Mouse (Mus musculus) small intestine, adult 10 weeks (tissue): ENCODE measurements around the gene Synrg. TPM values are rescaled to one million over a fixed set of nuclear protein-coding genes. Genes with fewer than 3 reads are reported as not detected.

ENCODE experiments used
- polyA plus RNA-seq: library from polyadenylated mRNA; stranded (reverse); fragments of 350-450 nt; fragmentation: Illumina TruSeq; extraction: RNeasy Lipid Tissue Mini Kit (QIAGEN cat#74804); gene quantifications from one replicate; pipeline ENCODE4 v1.2.3, GENCODE M21; 2014; ENCODE audit warnings: low replicate concordance

Synrg gene
- 11.4 TPM for polyA plus RNA-seq

DNA sequence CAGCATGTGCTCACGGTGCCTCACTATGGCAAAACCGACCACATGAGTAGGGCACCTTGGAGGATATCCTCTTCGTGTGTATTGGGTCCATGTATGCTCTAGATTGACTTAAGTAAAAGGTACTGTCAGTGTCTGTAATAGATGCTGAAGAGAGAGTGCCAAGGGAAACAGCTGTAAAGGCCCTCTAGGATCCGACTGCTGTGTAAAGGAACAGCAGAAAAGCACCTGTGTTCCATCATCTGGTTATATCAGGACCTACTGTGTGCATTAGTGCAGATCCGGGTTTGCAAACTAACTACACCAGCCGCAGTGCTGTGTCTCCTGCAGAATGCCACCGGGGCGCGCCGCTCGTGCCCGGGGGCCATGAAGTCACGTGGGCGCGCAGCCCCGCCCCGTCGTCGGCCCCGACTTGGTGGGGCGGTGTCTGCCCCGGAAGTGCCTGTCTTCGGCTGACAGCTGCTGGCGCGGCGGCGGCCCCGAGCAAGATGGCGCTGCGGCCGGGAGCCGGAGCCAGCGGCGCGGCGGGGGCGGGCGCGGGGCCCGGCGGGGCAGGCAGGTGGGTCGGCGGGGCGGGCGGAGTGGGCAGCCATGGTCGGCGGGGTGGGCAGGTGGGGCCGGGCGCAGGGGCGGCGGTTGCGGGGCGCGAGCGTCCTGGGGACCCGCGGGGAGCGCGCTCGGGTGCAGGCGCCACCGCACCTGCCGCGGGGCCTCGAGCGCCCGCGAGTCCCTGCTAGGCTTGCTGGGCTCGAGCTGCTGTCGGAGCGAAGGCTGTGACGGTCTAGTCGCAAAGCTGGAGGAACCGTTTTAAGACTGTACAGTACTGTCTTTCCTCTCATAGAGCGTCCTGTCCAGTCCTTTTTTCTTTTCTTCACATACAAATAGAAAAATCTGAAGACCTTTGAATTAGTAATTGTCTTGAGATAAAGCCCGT is at the start of gene Synrg:
Gene Synrg (plus strand): TSS at position 438 of the 931 bp plus-strand sequence.

GRCm38 (mm10) chr11:83941950-83942840 is 22.0 kb upstream of the Synrg start, which contains the start of gene Ddx52:
TSS of gene Ddx52 (plus strand) at chr11:83942062.

GRCm38 (mm10) chr11:84069034-84069370 is 104.8 kb downstream of the Synrg start, which contains the start of gene Dusp14:
TSS of gene Dusp14 (minus strand) at chr11:84069261.

Other genes with a start within 250 kb of the Synrg start
- 5.0 TPM for gene Wfdc21, start 217.5 kb upstream of the Synrg start, polyA plus RNA-seq
- gene Heatr6, start 210.7 kb upstream of the Synrg start, polyA plus RNA-seq, result 6.8 TPM
- 6.3 TPM for gene Hnf1b, start 114.4 kb upstream of the Synrg start, polyA plus RNA-seq
- gene Ddx52, start 22.4 kb upstream of the Synrg start, polyA plus RNA-seq, result 47.5 TPM
- gene Dusp14, start 104.8 kb downstream of the Synrg start, polyA plus RNA-seq, result 0.48 TPM
- 6.5 TPM for gene Tada2a, start 165.2 kb downstream of the Synrg start, polyA plus RNA-seq
- 4.3 TPM for gene Acaca, start 165.2 kb downstream of the Synrg start, polyA plus RNA-seq
- gene Gm11437, start 203.0 kb downstream of the Synrg start, polyA plus RNA-seq, result 62.0 TPM